12 mouse cellular contexts compared by ENCODE assay signal in genomic region chrX:42398836-42399235, GRCm38 (mm10).
A peak's percentile ranks its signal among the peaks of the same experiment; 100 is the strongest.
DNase-seq lines count a peak whose midpoint lies in the region; ATAC-seq and TF ChIP-seq lines count a peak whose summit lies in the region.
"Had no signal": no experiment of that assay in that cellular context is flagged by ENCODE, and none has a peak within 500 bp of the region (broad histone marks: within the 10 kb centered on the region; RNA-seq: fewer than 3 reads in every experiment).

No protein-coding gene starts in this region.

- no peak overlapping the region for H3K9ac ChIP-seq in intestine, embryonic 14.5 days (ENCODE audit: low read length)
- H3K9ac ChIP-seq in intestine, postnatal 0 days (ENCODE audit: low read depth, low read length), result no peak overlapping the region
- H3K9ac ChIP-seq in lung, embryonic 14.5 days, result no peak overlapping the region
- H3K9ac ChIP-seq in midbrain, embryonic 16.5 days (ENCODE audit: low read depth, low read length), result no peak overlapping the region
- H3K9ac ChIP-seq: hindbrain, embryonic 13.5 days; neural tube, embryonic 12.5 days had no signal

- no peak overlapping the region for H3K4me2 ChIP-seq in intestine, embryonic 14.5 days (ENCODE audit: low read length)
- H3K4me2 ChIP-seq in intestine, postnatal 0 days (replicated peaks; ENCODE audit: low read depth), result no peak overlapping the region
- H3K4me2 ChIP-seq in lung, embryonic 14.5 days, result no peak overlapping the region
- no peak overlapping the region for H3K4me2 ChIP-seq in midbrain, embryonic 16.5 days (ENCODE audit: low read length)
- H3K4me2 ChIP-seq: hindbrain, embryonic 13.5 days; liver, embryonic 11.5 days; midbrain, embryonic 11.5 days; neural tube, embryonic 12.5 days had no signal

- no peak overlapping the region for H3K27ac ChIP-seq in intestine, embryonic 14.5 days (ENCODE audit: low read depth)
- no peak overlapping the region for H3K27ac ChIP-seq in intestine, postnatal 0 days (ENCODE audit: low read depth, low read length)
- peak overlapping the region; percentile 72; the same call in 1 of the 2 replicates for H3K27ac ChIP-seq in lung, embryonic 14.5 days (ENCODE audit: low read depth)
- H3K27ac ChIP-seq in midbrain, embryonic 16.5 days (ENCODE audit: low read length), result no peak overlapping the region
- H3K27ac ChIP-seq: hindbrain, embryonic 13.5 days; neural tube, embryonic 12.5 days had no signal

- no peaks in the 10 kb centered on the region for H3K27me3 ChIP-seq in intestine, embryonic 14.5 days (replicated peaks; ENCODE audit: control insufficient read depth, insufficient read depth, low read length)
- H3K27me3 ChIP-seq in intestine, postnatal 0 days (replicated peaks; ENCODE audit: control insufficient read depth, insufficient read depth, low read length), result no peaks in the 10 kb centered on the region
- H3K27me3 ChIP-seq in lung, embryonic 14.5 days (ENCODE audit: insufficient read depth, low read length), result no peaks in the 10 kb centered on the region
- no peaks in the 10 kb centered on the region for H3K27me3 ChIP-seq in midbrain, embryonic 16.5 days (ENCODE audit: control insufficient read depth, insufficient read depth, low read depth, low read length)
- H3K27me3 ChIP-seq: hindbrain, embryonic 13.5 days; neural tube, embryonic 12.5 days had no signal

- H3K9me3 ChIP-seq in intestine, embryonic 14.5 days (ENCODE audit: control insufficient read depth, low read length), result no peaks in the 10 kb centered on the region
- no peaks in the 10 kb centered on the region for H3K9me3 ChIP-seq in intestine, postnatal 0 days (ENCODE audit: control insufficient read depth)
- no peaks in the 10 kb centered on the region for H3K9me3 ChIP-seq in lung, embryonic 14.5 days (ENCODE audit: low read depth, low read length)
- H3K9me3 ChIP-seq in midbrain, embryonic 16.5 days (replicated peaks; ENCODE audit: control insufficient read depth, low read length, poor library complexity, severe bottlenecking), result no peaks in the 10 kb centered on the region
- H3K9me3 ChIP-seq: hindbrain, embryonic 13.5 days; neural tube, embryonic 12.5 days had no signal

- no peak for TF ChIP-seq CTCF in intestine, postnatal 0 days (IDR thresholded peaks at IDR 0.05; ENCODE audit: low read depth)
- TF ChIP-seq CTCF in lung, embryonic 14.5 days (IDR thresholded peaks at IDR 0.05; ENCODE audit: low read depth), result no peak

- H3K4me3 ChIP-seq in intestine, embryonic 14.5 days (ENCODE audit: low read depth, low read length), result no peak overlapping the region
- H3K4me3 ChIP-seq in intestine, postnatal 0 days (ENCODE audit: low read depth, low read length), result no peak overlapping the region
- no peak overlapping the region for H3K4me3 ChIP-seq in lung, embryonic 14.5 days (ENCODE audit: low read depth, low read length)
- H3K4me3 ChIP-seq in midbrain, embryonic 16.5 days (ENCODE audit: low read depth, low read length), result no peak overlapping the region
- H3K4me3 ChIP-seq: hindbrain, embryonic 13.5 days; neural tube, embryonic 12.5 days had no signal

- H3K4me1 ChIP-seq in intestine, embryonic 14.5 days (replicated peaks; ENCODE audit: control insufficient read depth, insufficient read depth, low read length), result no peaks in the 10 kb centered on the region
- no peaks in the 10 kb centered on the region for H3K4me1 ChIP-seq in intestine, postnatal 0 days (replicated peaks; ENCODE audit: control insufficient read depth, insufficient read depth, low read length)
- no peaks in the 10 kb centered on the region for H3K4me1 ChIP-seq in lung, embryonic 14.5 days (ENCODE audit: insufficient read depth)
- no peaks in the 10 kb centered on the region for H3K4me1 ChIP-seq in midbrain, embryonic 16.5 days (ENCODE audit: control insufficient read depth, insufficient read depth, low read length)
- H3K4me1 ChIP-seq: hindbrain, embryonic 13.5 days; neural tube, embryonic 12.5 days had no signal

- H3K36me3 ChIP-seq in intestine, embryonic 14.5 days (ENCODE audit: control insufficient read depth, insufficient read depth, low read length), result no peaks in the 10 kb centered on the region
- H3K36me3 ChIP-seq in intestine, postnatal 0 days (ENCODE audit: control insufficient read depth, insufficient read depth), result no peaks in the 10 kb centered on the region
- H3K36me3 ChIP-seq in lung, embryonic 14.5 days (ENCODE audit: insufficient read depth), result no peaks in the 10 kb centered on the region
- H3K36me3 ChIP-seq in midbrain, embryonic 16.5 days (ENCODE audit: control insufficient read depth, insufficient read depth, low read length), result no peaks in the 10 kb centered on the region
- H3K36me3 ChIP-seq: hindbrain, embryonic 13.5 days; neural tube, embryonic 12.5 days had no signal

- ATAC-seq in intestine, embryonic 14.5 days (replicated peaks; ENCODE audit: low FRiP score, low TSS enrichment, low read depth), result no peak
- ATAC-seq in intestine, postnatal 0 days, result no peak
- peak; percentile 98 for ATAC-seq in lung, embryonic 14.5 days (ENCODE audit: insufficient read depth)
- ATAC-seq in midbrain, embryonic 16.5 days, result no peak

- WGBS in intestine, embryonic 14.5 days, result 45% methylated on average over 1 of the region's 1 CpGs
- WGBS in intestine, postnatal 0 days, result 79% methylated on average over 1 of the region's 1 CpGs
- 17% methylated on average over 1 of the region's 1 CpGs for WGBS in lung, embryonic 14.5 days
- 74% methylated on average over 1 of the region's 1 CpGs for WGBS in midbrain, embryonic 16.5 days

- DNase-seq in intestine, embryonic 14.5 days (ENCODE audit: low spot score), result peak; percentile 52
- peak; percentile 24 for DNase-seq in NIH3T3 (ENCODE audit: low read depth)
- DNase-seq in brain, adult 2 months (ENCODE audit: low read depth, low spot score), result peak; percentile 31
- peak; percentile 86 for DNase-seq in lung, embryonic 14.5 days
- no peak for DNase-seq in gastrocnemius, adult 18-20 months (ENCODE audit: low spot score)
- DNase-seq: right cerebral cortex, postnatal 14 days had no signal
